Mouse (Mus musculus) midbrain, embryonic 12.5 days (tissue): Measurements from ENCODE around the gene Pdyn. TPM values are rescaled to one million over a fixed set of nuclear protein-coding genes. Genes with fewer than 3 reads are reported as not detected.
A peak's percentile ranks its signal among the peaks of the same experiment; 100 is the strongest.

Experiments used
- ATAC-seq: fragments of 200-750 bp; cut with Nextera tagmentation; 2 replicates; pipeline ENCODE4 v1.8.0; 2017; ENCODE audit warnings: low read depth, moderate TSS enrichment, moderate library complexity; ENCODE audit not compliant: low FRiP score
- H3K27ac ChIP-seq: fragments of 300-500 bp; sonication (generic); replicated peaks from 2 replicates; pipeline ENCODE4 v1.5.1; 2016; ENCODE audit warnings: mild to moderate bottlenecking
- H3K27me3 ChIP-seq: fragments of 300-500 bp; sonication (generic); 2 replicates; pipeline ENCODE4 v1.6.1; 2016; ENCODE audit warnings: mild to moderate bottlenecking
- H3K36me3 ChIP-seq: fragments of 300-500 bp; sonication (generic); 2 replicates; pipeline ENCODE4 v1.6.1; 2016
- H3K4me1 ChIP-seq: fragments of 300-500 bp; sonication (generic); 2 replicates; pipeline ENCODE4 v1.6.1; 2016
- H3K4me2 ChIP-seq: fragments of 300-500 bp; sonication (generic); replicated peaks from 2 replicates; pipeline ENCODE4 v1.6.1; 2016; ENCODE audit warnings: mild to moderate bottlenecking, moderate library complexity
- H3K4me3 ChIP-seq: fragments of 300-500 bp; sonication (generic); 2 replicates; pipeline ENCODE4 v1.5.1; 2016; ENCODE audit warnings: mild to moderate bottlenecking
- H3K9ac ChIP-seq: fragments of 300-500 bp; sonication (generic); replicated peaks from 2 replicates; pipeline ENCODE4 v1.6.1; 2016; ENCODE audit warnings: mild to moderate bottlenecking, moderate library complexity
- H3K9me3 ChIP-seq: fragments of 300-500 bp; sonication (generic); 2 replicates; pipeline ENCODE4 v1.6.1; 2016; ENCODE audit warnings: mild to moderate bottlenecking
- WGBS: fragments of 180-500 bp; shearing (Covaris S2); methylation state at CpG from one replicate; pipeline ENCODE4 v1.1.7; 2016; 5-methylcytosine and 5-hydroxymethylcytosine counted together
- polyA plus RNA-seq: library from polyadenylated mRNA; unstranded; fragments of >200 nt; fragmentation: Nextera tagmentation; extraction: Ambion mirVana; gene quantifications from 2 replicates; pipeline ENCODE4 v1.2.1, GENCODE M21; 2016

The Pdyn gene
- polyA plus RNA-seq: 1.4 and 1.6 TPM in 2 replicates

- H3K36me3 ChIP-seq: no peaks in the 10 kb centered on the region
- 10% methylated on average over 20 of the region's 20 CpGs for WGBS
- H3K27me3 ChIP-seq: peaks cover 52% of the 10 kb centered on the region
- H3K9ac ChIP-seq: no peak within 1 kb of the TSS
- H3K9me3 ChIP-seq: no peaks in the 10 kb centered on the region
- H3K4me3 ChIP-seq: peak within 1 kb of the TSS; percentile 28
- H3K4me1 ChIP-seq: peaks cover 8% of the 10 kb centered on the region
- peak; percentile 70; the same call in 1 of the 2 replicates for ATAC-seq
- peak within 1 kb of the TSS; percentile 52 for H3K4me2 ChIP-seq
- H3K27ac ChIP-seq: no peak within 1 kb of the TSS
Observed at GRCm38 (mm10) chr2:129699484-129700158, at the start of gene Pdyn. TSS of gene Pdyn (minus strand) at chr2:129699844.

- WGBS: 96% methylated on average over 7 of the region's 7 CpGs
Observed at GRCm38 (mm10) chr2:129742016-129742415, 42.4 kb upstream of the Pdyn start.

GRCm38 (mm10) chr2:129740515-129740914 is 40.9 kb upstream of the Pdyn start:
- no peak overlapping the region for H3K4me3 ChIP-seq
- no peak overlapping the region for H3K27ac ChIP-seq
- WGBS: 84% methylated on average over 3 of the region's 3 CpGs
- no peaks in the 10 kb centered on the region for H3K36me3 ChIP-seq
- no peak overlapping the region for H3K4me2 ChIP-seq
- H3K9ac ChIP-seq: no peak overlapping the region
- H3K9me3 ChIP-seq: no peaks in the 10 kb centered on the region
- H3K4me1 ChIP-seq: no peaks in the 10 kb centered on the region
- no peaks in the 10 kb centered on the region for H3K27me3 ChIP-seq
- ATAC-seq: no peak

More at GRCm38 (mm10) chr2:129742016-129742415, 42.4 kb upstream of the Pdyn start:
- Histone ChIP-seq H3K36me3 (no peaks in the 10 kb centered on the region), H3K9ac (no peak overlapping the region), H3K27ac (no peak overlapping the region), H3K27me3 (0 out of 2 replicates have a peak, but pooled peaks cover 3% of the 10 kb centered on the region), H3K4me3 (no peak overlapping the region), H3K9me3 (no peaks in the 10 kb centered on the region), H3K4me2 (no peak overlapping the region), H3K4me1 (no peaks in the 10 kb centered on the region)
- no peak for ATAC-seq

GRCm38 (mm10) chr2:129734031-129734430 is 34.4 kb upstream of the Pdyn start:
- no peak overlapping the region for H3K9ac ChIP-seq
- ATAC-seq: no peak
- no peaks in the 10 kb centered on the region for H3K4me1 ChIP-seq
- H3K36me3 ChIP-seq: no peaks in the 10 kb centered on the region
- WGBS: 84% methylated on average over 8 of the region's 8 CpGs
- no peak overlapping the region for H3K4me2 ChIP-seq
- no peaks in the 10 kb centered on the region for H3K27me3 ChIP-seq
- H3K4me3 ChIP-seq: no peak overlapping the region
- no peaks in the 10 kb centered on the region for H3K9me3 ChIP-seq
- H3K27ac ChIP-seq: no peak overlapping the region

GRCm38 (mm10) chr2:129729681-129730080 is 30.0 kb upstream of the Pdyn start:
- no peaks in the 10 kb centered on the region for H3K4me1 ChIP-seq
- H3K27me3 ChIP-seq: no peaks in the 10 kb centered on the region
- H3K4me2 ChIP-seq: no peak overlapping the region
- H3K36me3 ChIP-seq: no peaks in the 10 kb centered on the region
- no peak overlapping the region for H3K4me3 ChIP-seq
- H3K9me3 ChIP-seq: no peaks in the 10 kb centered on the region
- H3K27ac ChIP-seq: no peak overlapping the region
- 83% methylated on average over 1 of the region's 1 CpGs for WGBS
- no peak for ATAC-seq
- no peak overlapping the region for H3K9ac ChIP-seq

- Histone ChIP-seq H3K27me3 (no peaks in the 10 kb centered on the region), H3K4me2 (no peak overlapping the region), H3K27ac (no peak overlapping the region), H3K4me1 (no peaks in the 10 kb centered on the region), H3K36me3 (no peaks in the 10 kb centered on the region), H3K9me3 (peaks cover 5% of the 10 kb centered on the region; the same call in 1 of the 2 replicates), H3K4me3 (no peak overlapping the region), H3K9ac (no peak overlapping the region)
- 0 out of 2 replicates have a peak, but pooled peaks have one; percentile 44 for ATAC-seq
- WGBS: 17% methylated on average over 10 of the region's 10 CpGs
Observed at GRCm38 (mm10) chr2:129715671-129716070, 16.0 kb upstream of the Pdyn start.

GRCm38 (mm10) chr2:129713026-129713544 is 13.4 kb upstream of the Pdyn start:
- no peak overlapping the region for H3K4me2 ChIP-seq
- H3K9ac ChIP-seq: no peak overlapping the region
- H3K4me3 ChIP-seq: no peak overlapping the region
- no peaks in the 10 kb centered on the region for H3K9me3 ChIP-seq
- no peaks in the 10 kb centered on the region for H3K4me1 ChIP-seq
- no peaks in the 10 kb centered on the region for H3K27me3 ChIP-seq
- no peak overlapping the region for H3K27ac ChIP-seq
- WGBS: 83% methylated on average over 5 of the region's 5 CpGs
- ATAC-seq: no peak
- H3K36me3 ChIP-seq: no peaks in the 10 kb centered on the region

- Histone ChIP-seq H3K9me3 (no peaks in the 10 kb centered on the region), H3K36me3 (no peaks in the 10 kb centered on the region), H3K27ac (no peak overlapping the region), H3K4me3 (no peak overlapping the region), H3K4me2 (no peak overlapping the region), H3K9ac (no peak overlapping the region), H3K27me3 (peaks cover 38% of the 10 kb centered on the region), H3K4me1 (peaks cover 8% of the 10 kb centered on the region)
- WGBS: 8% methylated on average over 4 of the region's 4 CpGs
- 0 out of 2 replicates have a peak, but pooled peaks have one; percentile 72 for ATAC-seq
Observed at GRCm38 (mm10) chr2:129696059-129696458, 3.6 kb downstream of the Pdyn start.

- Histone ChIP-seq H3K4me1 (peaks cover 2% of the 10 kb centered on the region), H3K9me3 (no peaks in the 10 kb centered on the region), H3K4me2 (no peak overlapping the region), H3K27me3 (peaks cover 22% of the 10 kb centered on the region), H3K4me3 (no peak overlapping the region), H3K9ac (no peak overlapping the region), H3K27ac (no peak overlapping the region), H3K36me3 (no peaks in the 10 kb centered on the region)
- WGBS: 76% methylated on average over 6 of the region's 6 CpGs
- no peak for ATAC-seq
Observed at GRCm38 (mm10) chr2:129694303-129694702, 5.3 kb downstream of the Pdyn start.

GRCm38 (mm10) chr2:129692694-129693093 is 7.0 kb downstream of the Pdyn start:
- H3K4me1 ChIP-seq: no peaks in the 10 kb centered on the region
- WGBS: 85% methylated on average over 8 of the region's 8 CpGs
- H3K9ac ChIP-seq: no peak overlapping the region
- H3K9me3 ChIP-seq: no peaks in the 10 kb centered on the region
- H3K4me3 ChIP-seq: no peak overlapping the region
- H3K4me2 ChIP-seq: no peak overlapping the region
- H3K27ac ChIP-seq: no peak overlapping the region
- no peaks in the 10 kb centered on the region for H3K36me3 ChIP-seq
- no peak for ATAC-seq
- peaks cover 8% of the 10 kb centered on the region for H3K27me3 ChIP-seq

GRCm38 (mm10) chr2:129689694-129690093 is 9.9 kb downstream of the Pdyn start:
- Histone ChIP-seq H3K4me2 (no peak overlapping the region), H3K9ac (no peak overlapping the region), H3K27ac (no peak overlapping the region), H3K9me3 (no peaks in the 10 kb centered on the region), H3K36me3 (no peaks in the 10 kb centered on the region), H3K4me1 (no peaks in the 10 kb centered on the region), H3K27me3 (no peaks in the 10 kb centered on the region; the same call in 1 of the 2 replicates), H3K4me3 (no peak overlapping the region)
- no peak for ATAC-seq
- WGBS: 87% methylated on average over 7 of the region's 7 CpGs

- ATAC-seq: no peak
- Histone ChIP-seq H3K27ac (no peak overlapping the region), H3K36me3 (no peaks in the 10 kb centered on the region), H3K4me1 (no peaks in the 10 kb centered on the region), H3K9ac (no peak overlapping the region), H3K9me3 (no peaks in the 10 kb centered on the region), H3K4me3 (no peak overlapping the region), H3K4me2 (no peak overlapping the region), H3K27me3 (no peaks in the 10 kb centered on the region; the same call in 1 of the 2 replicates)
- 92% methylated on average over 28 of the region's 28 CpGs for WGBS
Observed at GRCm38 (mm10) chr2:129688036-129688625, 11.5 kb downstream of the Pdyn start.
